Mouse (Mus musculus) liver, adult 2 months (tissue): Measurements from ENCODE around the gene Lrrc34.

ENCODE experiments used
- CTCF ChIP-seq: fragments of 200-500 bp; IDR thresholded peaks from 2 replicates; pipeline ENCODE4 v1.5.1; 2011; ENCODE audit warnings: low read depth, low read length, control low read depth
- POLR2A ChIP-seq: fragments of 200-500 bp; IDR thresholded peaks from 2 replicates; pipeline ENCODE4 v1.6.1; 2011; ENCODE audit warnings: low read length, control low read depth; ENCODE audit not compliant: insufficient read depth; ENCODE audit errors: extremely low read depth

DNA sequence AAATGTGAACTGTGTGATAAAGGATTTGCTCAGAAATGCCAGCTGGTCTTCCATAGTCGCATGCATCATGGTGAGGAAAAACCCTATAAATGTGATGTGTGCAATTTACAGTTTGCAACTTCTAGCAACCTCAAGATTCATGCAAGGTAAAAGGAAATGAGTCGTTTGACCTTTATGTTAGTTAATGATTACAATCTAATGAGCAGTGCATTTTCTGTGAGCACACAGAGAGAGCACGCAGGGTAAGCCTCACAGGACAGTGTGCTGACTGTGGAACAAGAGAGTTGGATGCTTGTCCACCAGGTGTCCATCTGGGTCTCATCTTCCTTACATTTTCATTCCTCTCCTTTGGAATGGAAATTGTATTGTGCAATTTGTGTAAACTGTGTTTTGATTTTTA is 38.7 kb downstream of the Lrrc34 start:
- TF ChIP-seq CTCF (no peak), POLR2A (no peak)
